Mouse (Mus musculus) thymus, adult 18-20 months (tissue): ENCODE measurements around the gene Ptprn2.
A peak's percentile ranks its signal among the peaks of the same experiment; 100 is the strongest.

ENCODE experiments used
- DNase-seq, 2 experiments: peaks; one replicate each; pipeline ENCODE4 v3.0.0; 2022; ENCODE audit warnings: mixed read lengths in 2 of 2

Gene Ptprn2

GRCm38 (mm10) chr12:116595727-116596126 lies 110.2 kb downstream of the Ptprn2 start:
- no peak for DNase-seq

DNA sequence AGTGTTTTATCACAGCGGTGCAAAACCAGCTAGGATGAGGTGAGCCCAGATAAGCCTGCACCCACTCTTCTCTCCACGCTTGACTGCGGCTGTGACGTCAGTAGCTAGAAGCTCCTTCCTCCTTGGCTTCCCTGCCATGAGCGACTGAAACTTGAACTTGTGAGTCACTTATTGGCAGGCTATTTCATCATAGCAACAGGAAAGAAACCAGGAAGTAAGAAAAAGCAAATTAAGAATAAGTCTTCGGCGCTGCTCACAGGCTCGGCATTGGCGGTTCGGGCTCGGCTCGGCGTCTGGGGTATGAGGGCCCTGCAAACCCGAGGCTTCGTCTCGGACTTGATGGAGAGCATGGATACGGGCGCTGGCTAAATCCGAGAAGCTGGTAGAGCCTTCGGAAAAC lies 111.5 kb downstream of the Ptprn2 start:
- no peak for DNase-seq

DNA sequence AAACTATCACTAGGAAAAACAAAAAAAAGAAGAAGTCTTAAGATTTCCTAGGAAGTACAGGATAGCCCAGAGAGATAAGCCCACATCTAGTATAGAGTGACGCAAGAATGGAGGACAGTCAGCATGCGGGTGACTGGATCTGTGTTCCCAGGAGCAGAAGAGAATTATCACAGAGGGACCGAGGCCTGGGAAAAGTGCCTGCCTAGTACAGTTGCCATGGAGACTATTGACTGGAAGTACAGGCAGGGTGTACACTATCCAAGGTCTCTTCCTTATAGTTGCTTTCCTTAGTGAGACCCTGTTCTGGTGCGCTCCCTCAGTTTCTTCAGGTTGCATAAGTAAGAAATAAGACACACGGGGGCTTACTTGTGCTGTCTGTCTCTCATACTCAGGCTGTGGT lies 112.2 kb downstream of the Ptprn2 start:
- no peak for DNase-seq

DNA sequence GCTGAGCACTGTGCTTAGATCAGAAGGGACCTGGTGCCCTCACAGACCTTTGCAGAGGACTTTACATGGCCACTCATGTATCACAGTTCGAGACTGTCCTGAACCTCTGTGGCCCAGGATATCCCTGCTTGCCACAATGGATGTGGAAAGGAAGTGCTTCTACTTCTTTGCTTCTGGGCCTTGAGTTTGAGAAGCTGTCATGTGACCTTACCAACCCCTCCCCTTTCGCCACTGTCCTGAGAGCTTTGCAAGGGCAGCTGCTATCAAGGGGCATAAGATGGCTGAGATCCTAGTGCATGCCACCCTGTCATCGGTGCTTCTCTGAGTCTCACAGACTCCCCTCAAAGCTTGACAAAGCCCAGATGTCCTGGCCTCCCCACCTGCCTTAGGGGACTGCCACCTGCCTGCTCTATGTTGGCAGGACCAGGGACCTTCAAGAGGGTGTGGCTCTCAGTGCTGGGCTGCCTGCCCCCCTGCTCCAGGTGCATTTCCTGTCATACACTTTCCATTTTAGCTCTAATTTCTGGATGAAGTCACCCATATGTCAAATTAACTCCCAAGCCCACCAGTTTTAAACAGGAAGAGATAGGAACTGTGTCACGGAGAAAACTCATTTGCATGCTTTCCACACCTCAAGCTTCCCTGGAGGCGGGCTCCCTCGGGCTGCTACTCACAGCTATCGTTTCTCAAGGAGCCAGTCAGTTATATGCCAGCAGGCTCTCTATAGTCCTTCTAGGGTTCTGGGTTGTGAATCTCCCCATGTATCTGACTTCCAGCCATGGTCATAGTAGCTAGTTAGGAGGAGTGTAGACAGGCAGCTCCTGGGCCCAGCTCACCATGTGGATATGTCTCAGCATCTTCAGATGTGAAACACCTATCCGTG lies 112.8 kb downstream of the Ptprn2 start:
- no peak for DNase-seq

DNA sequence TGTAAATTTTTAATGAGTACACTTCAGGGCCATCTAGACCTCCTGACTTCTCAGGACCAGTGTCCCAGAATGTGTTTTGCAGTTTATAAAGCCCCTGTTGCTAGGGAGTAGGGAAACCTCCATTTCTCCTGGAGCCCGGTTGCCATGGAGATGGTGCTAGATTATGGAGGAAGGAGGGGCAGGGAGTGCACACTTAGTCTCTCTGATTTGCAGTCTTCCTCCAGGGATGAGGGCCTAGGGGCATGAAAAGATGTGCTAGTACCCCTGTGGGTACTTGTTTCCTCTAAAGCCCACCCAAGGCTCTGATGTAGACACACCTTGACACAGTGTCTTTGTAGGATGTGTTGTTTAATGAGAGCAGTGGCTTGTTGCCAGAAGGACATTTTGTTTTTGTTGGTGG lies 114.0 kb downstream of the Ptprn2 start:
- DNase-seq, result no peak

GRCm38 (mm10) chr12:116600054-116600453 lies 114.5 kb downstream of the Ptprn2 start:
- DNase-seq, result no peak

DNA sequence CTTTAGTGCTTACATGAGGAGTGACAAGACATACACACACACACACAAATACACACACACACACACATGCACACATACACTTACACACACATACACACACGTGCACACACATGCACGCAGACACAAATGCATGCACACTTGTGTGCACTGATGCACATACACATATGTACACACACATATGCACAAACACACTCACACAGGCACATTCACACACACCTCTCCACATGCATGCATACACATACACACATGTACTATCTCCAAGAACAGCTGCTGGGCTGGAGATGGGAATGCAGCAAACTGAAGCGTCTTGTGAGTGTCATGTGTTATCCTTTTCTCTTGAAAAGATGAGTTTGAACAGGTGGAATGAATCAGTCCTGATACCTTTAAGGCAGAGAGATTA lies 115.9 kb downstream of the Ptprn2 start:
- DNase-seq, result no peak

DNA sequence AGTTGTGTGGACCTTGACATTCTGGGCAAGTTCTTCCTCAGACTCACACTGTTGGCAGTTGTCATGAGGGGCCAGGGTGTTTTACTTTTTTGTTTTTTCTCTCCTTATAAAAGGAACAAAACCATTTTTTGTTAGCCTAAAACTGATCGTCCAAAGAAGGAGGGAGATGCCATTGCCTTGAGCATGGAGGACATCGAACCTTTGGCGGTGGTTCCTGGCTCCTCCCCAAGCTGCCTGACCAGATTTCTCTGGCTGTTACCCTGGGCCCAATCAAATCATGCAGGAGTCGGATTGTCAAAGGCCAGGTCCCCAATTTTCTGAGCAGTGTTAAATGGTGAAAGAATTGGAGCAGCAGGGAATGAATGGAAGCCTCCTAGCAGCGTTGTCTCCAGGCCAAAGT lies 116.4 kb downstream of the Ptprn2 start:
- DNase-seq, result no peak

DNA sequence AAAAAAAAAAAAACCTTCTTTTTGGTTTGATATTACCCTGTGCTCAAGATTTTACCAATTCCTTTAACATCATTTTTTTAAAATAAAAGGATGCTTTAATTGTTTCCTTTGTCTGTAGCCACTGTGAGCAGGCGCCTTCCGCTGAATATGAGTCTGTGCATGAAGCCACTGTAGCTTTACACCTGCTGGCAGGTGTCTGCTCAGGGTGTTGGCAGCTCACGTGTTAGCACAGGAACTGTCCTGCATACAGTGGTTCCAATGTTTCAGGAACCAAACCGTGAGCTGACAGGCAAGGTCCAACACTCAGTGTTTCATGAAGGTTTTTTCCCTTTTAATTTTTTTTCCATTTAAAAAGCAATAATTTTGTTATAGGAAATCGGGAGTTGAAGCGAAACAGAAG lies 123.1 kb downstream of the Ptprn2 start:
- no peak for DNase-seq

DNA sequence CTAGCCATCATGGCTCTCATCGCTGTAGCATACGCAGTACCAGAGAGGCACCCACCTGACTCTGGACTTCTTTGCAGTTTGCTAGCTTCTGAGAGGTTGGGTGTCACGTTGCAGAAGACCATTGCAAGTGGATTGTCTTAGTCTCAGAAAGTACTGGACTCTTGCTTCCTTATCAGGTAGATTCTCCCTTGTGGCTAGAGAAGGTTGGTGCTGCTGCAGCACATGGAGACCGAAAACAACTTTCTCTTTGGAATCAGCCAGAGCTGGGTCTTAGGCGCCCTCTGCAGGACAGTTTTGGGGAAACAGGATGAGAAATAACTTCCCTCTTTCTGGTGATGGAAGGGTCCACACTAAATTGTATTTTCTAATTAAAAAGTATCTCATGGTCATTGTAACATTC lies 134.3 kb downstream of the Ptprn2 start:
- DNase-seq, result peak in 1 of 2 experiments; percentile 9

- no peak for DNase-seq
Observed at GRCm38 (mm10) chr12:116620299-116620698, 134.8 kb downstream of the Ptprn2 start.

DNA sequence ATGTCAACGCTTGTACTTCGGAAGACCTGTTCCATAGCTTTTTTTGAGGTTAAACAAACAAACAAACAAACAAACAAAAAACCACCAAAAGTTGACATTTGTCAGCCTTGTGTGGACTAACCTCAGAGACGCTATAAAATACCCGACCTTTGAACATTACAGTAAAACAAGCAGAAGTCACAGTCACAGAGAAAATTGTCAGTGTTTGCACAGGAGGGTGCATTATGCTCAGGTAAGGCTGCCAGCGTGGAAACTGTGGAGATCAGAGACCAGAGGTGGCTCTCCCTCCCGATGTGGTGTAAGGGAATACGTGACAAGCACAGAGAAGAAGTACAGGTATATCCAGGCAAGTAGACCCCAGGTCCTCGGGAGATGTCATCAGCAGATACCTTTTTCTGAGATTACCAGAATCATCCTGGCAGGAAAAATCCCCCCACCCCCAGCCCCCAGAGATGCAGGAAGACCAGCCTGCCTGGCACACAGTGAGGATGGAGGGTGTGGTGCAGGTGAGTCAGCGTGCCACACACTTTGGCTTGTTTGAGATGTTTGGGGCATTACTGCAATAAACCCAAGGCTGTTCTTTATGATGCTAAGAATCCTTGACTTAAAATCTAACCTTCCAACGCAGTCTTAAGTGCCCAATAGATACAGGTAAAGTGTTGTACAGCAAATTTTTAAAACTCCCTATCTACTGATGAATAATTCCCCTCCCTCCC lies 136.0 kb downstream of the Ptprn2 start:
- DNase-seq, result no peak

GRCm38 (mm10) chr12:116622665-116623387 lies 137.3 kb downstream of the Ptprn2 start:
- DNase-seq, result no peak

GRCm38 (mm10) chr12:116625391-116626281 lies 140.1 kb downstream of the Ptprn2 start:
- DNase-seq, result no peak

DNA sequence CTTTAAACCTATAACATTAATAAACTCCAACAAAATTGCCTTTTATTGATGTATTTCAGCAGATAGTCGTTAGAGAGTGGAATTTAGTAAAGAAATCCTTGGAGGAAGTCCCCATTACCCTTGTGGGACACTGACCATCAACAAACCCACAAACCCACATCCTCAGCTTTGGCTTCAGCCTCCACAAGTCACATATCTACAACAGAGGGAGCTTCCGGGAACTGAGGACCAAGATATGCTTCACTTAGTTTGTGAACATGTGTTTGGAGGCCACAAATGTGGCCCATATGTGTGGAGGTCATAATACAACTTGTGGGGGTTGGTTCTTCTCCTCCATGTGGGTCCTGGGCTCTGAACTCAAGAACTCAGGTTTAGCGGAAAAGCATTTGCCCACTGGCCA lies 143.5 kb downstream of the Ptprn2 start:
- no peak for DNase-seq

GRCm38 (mm10) chr12:116637498-116637897 lies 152.0 kb downstream of the Ptprn2 start:
- no peak for DNase-seq

DNA sequence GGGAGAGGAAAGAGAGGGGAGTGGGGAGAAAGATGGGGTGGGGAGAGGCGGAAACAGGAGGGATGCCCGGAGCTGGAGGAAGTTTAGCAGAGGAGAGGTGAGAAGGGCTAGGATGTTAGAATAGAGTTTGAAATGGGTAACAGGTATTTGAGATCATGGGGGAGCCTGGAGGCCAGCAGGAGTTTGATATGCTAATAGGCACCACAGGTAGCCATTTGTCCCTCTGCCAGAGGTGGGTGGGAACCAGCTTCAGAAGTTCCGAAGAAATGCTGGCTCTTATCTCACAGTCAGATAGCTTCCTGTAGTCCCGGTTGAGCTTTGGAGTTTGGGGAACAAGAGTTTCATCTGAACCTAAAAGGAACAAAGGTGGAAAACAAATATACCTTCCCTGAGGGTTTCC lies 155.4 kb downstream of the Ptprn2 start:
- no peak for DNase-seq

GRCm38 (mm10) chr12:116641339-116642190 lies 156.0 kb downstream of the Ptprn2 start:
- DNase-seq, result no peak

DNA sequence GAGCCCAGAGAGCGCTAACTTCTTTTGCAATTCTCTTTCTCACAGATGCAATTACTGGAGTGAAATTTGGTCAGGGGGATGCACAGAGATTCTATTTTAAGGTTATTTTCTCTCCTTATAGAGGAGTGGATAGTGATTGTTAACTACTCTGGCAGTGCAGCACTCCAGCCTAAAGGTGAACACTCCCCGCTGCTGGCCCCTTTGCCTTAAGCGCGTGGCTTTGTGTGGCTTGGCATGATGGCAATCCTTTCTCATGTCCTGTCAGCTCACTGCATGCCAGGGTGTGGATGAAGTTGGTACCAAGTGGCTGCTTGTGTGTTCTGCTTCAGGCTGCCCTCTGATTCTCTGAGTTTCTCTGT lies 156.7 kb downstream of the Ptprn2 start:
- DNase-seq, result no peak

GRCm38 (mm10) chr12:116646771-116647170 lies 161.3 kb downstream of the Ptprn2 start:
- DNase-seq, result no peak

DNA sequence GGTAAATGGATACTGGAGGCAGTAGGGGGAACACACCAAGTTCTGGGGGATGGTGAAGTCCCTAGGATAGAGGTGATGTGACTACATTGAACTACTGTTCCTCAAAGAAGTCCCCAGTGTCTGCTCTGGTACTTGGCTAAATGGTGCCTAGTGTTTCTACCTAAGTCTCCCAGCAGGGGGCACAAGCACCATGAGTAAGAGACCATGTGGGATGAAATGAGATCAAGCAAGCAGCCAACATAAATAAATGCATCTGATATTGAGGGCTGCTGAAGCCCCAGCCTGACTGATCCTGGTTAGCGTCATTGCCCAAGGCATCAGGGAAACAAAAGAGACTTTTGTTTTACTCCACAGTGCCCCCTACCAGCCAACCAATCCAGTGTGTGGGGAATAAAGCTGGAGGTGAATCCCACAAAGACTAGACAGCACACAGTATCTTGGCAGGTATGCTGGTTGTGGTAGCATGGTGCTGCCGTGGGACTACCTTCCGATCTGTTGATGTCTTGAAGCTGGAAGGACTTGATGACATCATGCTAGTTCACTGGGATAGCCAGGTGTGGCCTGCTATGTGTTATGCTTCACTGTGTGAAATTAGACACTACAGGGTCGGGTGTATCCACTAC lies 163.2 kb downstream of the Ptprn2 start:
- DNase-seq, result no peak
